Mouse (Mus musculus): Measurements from ENCODE around the gene Apoa5.

The Apoa5 gene

DNA sequence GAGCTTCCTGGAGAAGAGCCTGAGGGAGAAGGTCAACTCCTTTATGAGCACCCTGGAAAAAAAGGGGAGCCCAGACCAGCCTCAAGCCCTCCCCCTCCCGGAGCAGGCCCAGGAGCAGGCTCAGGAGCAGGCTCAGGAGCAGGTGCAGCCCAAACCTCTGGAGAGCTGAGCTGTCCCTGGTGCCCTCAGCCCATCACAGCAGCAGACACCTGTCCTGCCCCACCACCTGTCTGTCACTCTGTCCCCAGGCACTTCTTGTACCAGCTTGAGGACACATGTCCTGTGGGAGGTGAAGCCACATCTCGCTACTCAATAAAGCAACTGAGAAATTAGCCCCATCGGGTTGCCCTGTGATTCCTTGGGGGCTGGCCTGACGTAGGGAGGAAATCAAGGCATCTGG is 25.3 kb upstream of the Apoa5 start:
- Histone ChIP-seq H3K27me3 (ENCODE audit: control insufficient read depth, insufficient read depth, low read length, poor library complexity, severe bottlenecking) (no peaks in the 10 kb centered on the region), H3K36me3 (ENCODE audit: control insufficient read depth, insufficient read depth, low read length, poor library complexity, severe bottlenecking) (no peaks in the 10 kb centered on the region)
- DNase-seq (ENCODE audit: low read depth, low spot score), result no peak

DNA sequence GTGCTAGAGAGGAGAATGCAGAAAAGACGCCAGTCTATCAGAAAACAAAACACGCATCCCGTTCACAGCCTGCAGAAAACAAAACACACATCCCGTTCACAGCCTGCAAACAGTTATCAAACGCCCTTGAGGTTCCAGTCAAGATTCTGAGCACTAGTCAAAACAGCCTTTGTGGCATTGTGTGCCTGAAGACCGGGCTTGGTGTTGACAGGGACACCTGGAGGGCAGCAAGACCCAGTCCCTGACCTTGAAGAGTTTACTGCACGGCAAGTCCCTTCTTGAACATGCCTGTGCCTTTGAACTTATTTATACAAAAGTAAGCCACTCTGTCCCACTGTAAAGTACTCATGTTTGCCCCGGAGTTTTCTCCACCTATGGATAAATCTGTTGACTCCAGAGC is 24.8 kb upstream of the Apoa5 start:
- H3K36me3 ChIP-seq (ENCODE audit: control insufficient read depth, insufficient read depth, low read length, poor library complexity, severe bottlenecking), result no peaks in the 10 kb centered on the region
- no peak for DNase-seq (ENCODE audit: low read depth, low spot score)
- H3K27me3 ChIP-seq (ENCODE audit: control insufficient read depth, insufficient read depth, low read length, poor library complexity, severe bottlenecking), result no peaks in the 10 kb centered on the region

DNA sequence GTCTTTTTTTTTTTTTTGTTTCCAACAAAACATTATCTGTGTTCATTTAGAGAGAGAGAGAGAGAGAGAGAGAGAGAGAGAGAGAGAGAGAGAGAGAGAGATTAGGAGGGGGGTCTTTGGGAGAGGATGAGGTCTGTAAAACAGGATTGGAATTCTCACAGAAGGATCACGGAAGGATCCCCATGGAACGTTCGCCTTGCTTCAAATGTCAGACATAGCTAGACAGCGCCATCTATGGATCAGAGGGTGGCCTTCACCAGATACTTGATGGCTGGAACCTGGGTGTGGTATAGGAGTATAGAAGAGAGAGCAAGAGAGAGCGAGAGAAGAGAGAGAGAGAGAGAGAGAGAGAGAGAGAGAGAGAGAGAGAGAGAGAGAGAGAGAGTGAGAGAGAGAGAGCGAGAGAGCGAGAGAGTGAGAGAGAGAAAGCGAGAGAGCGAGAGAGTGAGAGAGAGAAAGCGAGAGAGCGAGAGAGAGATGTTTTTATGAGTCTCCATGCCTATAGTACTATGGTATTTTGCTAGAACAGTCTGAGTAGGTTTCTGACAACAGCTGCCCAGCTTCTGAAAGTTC is 21.6 kb upstream of the Apoa5 start:
- Histone ChIP-seq H3K27me3 (ENCODE audit: control insufficient read depth, insufficient read depth, low read length, poor library complexity, severe bottlenecking) (no peaks in the 10 kb centered on the region), H3K36me3 (ENCODE audit: control insufficient read depth, insufficient read depth, low read length, poor library complexity, severe bottlenecking) (no peaks in the 10 kb centered on the region)
- peak; percentile 72 for DNase-seq (ENCODE audit: low read depth, low spot score)

DNA sequence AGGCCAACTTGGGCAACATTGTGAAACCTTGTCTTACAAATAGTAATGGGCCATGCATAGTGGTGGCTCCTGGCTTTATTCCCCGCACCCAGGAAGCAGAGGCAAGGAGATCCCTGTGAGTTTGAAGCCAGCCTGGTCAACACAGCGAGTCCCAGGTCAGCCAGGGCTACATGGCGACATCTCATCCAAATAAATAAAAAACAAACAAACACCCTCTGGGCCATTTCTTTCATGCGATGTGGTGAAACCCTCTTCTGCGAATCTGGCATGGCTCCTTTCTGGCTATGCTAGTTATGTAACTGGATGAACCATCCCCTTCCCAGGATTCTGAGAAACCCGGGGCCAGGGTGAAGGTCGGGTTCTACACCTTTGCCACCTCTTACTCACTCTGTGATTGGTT is 12.3 kb upstream of the Apoa5 start:
- no peaks in the 10 kb centered on the region for H3K27me3 ChIP-seq (ENCODE audit: control insufficient read depth, insufficient read depth, low read length, poor library complexity, severe bottlenecking)
- DNase-seq (ENCODE audit: low read depth, low spot score), result no peak

DNA sequence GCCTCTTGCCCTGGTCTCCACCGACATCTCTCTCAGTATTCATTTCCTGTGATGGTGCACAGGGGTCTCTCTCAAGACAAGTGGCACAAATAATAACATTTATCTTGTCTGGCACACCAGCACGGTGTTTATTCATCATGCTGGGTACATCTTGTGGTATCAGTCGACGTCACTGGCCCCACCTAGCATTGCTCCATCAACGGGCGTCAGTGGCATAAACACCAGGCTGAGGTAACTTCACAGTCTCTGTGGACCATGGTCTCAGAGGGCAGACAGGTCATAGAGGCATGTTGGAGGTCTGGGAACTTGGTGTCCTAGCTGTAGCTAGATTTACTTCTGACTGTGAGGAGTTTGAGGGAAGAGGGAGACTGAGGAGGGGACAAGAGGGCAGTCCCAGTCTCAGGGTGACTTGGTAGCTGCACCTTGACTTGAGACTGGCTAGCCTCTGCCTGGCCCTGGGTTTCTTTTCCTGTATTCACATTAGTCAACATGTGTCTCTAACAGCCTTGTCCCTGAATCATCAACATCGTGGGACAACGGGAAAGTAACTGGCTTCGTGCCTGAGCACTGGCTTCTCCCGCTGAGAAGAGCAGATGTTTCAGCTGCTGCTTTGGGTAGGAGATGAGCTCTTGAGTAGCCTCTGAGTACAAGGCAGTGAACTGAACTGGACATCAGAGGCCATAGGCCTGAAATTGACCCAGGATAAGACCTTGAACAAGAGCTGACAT is 11.6 kb upstream of the Apoa5 start:
- no peak for DNase-seq (ENCODE audit: low read depth, low spot score)
- Histone ChIP-seq H3K27me3 (ENCODE audit: control insufficient read depth, insufficient read depth, low read length, poor library complexity, severe bottlenecking) (no peaks in the 10 kb centered on the region), H3K36me3 (ENCODE audit: control insufficient read depth, insufficient read depth, low read length, poor library complexity, severe bottlenecking) (no peaks in the 10 kb centered on the region)

More for the DNA sequence above, 12.3 kb upstream of the Apoa5 start:
- H3K36me3 ChIP-seq (ENCODE audit: control insufficient read depth, insufficient read depth, low read length, poor library complexity, severe bottlenecking), result no peaks in the 10 kb centered on the region

DNA sequence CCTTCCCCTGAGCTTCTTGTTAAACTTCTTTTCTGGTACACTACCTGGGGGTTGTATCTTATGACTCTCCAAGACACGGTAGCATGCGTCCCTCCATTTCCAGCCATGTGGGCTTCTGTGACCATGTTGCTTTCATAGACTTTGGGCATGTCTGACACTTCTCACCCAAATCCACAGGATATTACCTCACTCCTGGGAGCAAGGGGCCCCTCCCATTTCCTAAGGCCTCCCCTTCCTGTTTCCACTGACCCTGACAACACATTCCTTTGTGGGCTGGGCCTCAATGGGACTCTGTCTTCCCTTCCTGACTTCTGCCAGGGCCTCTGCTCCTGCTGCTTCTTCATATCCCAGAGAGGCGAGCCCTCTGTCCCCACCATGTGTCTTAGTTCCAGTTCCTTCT is 10.9 kb upstream of the Apoa5 start:
- no peak for DNase-seq (ENCODE audit: low read depth, low spot score)
- H3K27me3 ChIP-seq (ENCODE audit: control insufficient read depth, insufficient read depth, low read length, poor library complexity, severe bottlenecking), result no peaks in the 10 kb centered on the region
- no peaks in the 10 kb centered on the region for H3K36me3 ChIP-seq (ENCODE audit: control insufficient read depth, insufficient read depth, low read length, poor library complexity, severe bottlenecking)

DNA sequence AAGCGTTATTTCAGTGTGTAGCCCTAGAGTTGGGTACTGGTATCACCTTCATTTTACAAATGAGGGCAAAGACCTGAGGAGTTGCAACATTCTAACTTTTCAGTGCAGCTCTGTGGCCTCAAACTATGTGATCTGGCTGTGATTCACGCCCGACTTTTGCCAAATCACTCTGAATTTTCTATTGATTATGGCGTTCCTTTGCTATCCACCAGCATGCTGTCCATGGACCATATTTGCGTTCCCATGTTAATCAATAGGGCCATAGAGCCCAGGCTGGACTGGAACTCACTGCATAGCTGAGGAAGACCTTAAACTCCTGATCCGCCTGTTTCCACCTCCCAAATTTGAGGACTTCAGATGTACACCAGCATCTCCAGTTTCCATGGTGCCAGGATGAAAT is 9.3 kb upstream of the Apoa5 start:
- no peak for DNase-seq (ENCODE audit: low read depth, low spot score)
- H3K27me3 ChIP-seq (ENCODE audit: control insufficient read depth, insufficient read depth, low read length, poor library complexity, severe bottlenecking), result no peaks in the 10 kb centered on the region
- H3K36me3 ChIP-seq (ENCODE audit: control insufficient read depth, insufficient read depth, low read length, poor library complexity, severe bottlenecking), result no peaks in the 10 kb centered on the region

DNA sequence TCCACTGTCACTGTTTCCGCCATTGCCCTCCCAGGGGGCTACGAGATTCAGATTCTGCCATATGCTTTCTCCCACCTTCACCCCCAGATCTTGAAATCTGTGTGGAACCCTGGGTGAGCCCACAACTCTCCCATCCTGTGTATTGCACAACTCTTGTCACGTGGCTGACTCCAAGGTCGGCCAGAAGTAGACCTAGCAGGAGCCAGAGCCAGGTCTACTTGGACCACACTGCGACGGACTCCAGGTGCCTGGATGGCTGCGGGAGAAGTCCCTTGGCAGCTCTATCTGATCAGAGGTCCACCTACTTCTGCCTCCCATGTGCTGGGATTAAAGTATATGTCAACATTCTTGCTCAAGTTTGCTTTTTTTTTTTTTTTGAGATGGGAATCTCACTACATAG is 7.3 kb upstream of the Apoa5 start:
- Histone ChIP-seq H3K27me3 (ENCODE audit: control insufficient read depth, insufficient read depth, low read length, poor library complexity, severe bottlenecking) (no peaks in the 10 kb centered on the region), H3K36me3 (ENCODE audit: control insufficient read depth, insufficient read depth, low read length, poor library complexity, severe bottlenecking) (no peaks in the 10 kb centered on the region)
- no peak for DNase-seq (ENCODE audit: low read depth, low spot score)

DNA sequence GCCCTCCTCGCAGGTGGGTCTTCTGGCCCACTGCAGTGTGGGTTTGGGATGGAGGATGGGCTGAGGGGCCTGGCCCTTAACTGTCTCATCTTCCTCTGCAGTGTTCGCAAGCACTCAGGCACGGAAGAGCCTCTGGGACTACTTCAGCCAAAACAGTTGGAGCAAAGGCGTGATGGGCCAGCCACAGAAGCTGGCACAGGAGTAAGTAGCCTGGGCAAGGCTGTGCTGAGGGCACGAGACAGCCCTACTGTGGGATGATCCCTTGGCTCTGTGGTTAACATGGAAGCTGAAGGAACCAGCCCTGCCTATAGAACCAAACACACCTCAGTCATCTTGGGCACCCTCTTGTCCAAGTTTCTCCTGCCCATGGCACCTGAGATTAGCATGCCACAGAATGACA is 692 bp downstream of the Apoa5 start:
- no peak for DNase-seq (ENCODE audit: low read depth, low spot score)
- H3K27me3 ChIP-seq (ENCODE audit: control insufficient read depth, insufficient read depth, low read length, poor library complexity, severe bottlenecking), result peaks cover 2% of the 10 kb centered on the region; the same call in 1 of the 2 replicates
- no peaks in the 10 kb centered on the region for H3K36me3 ChIP-seq (ENCODE audit: control insufficient read depth, insufficient read depth, low read length, poor library complexity, severe bottlenecking)

DNA sequence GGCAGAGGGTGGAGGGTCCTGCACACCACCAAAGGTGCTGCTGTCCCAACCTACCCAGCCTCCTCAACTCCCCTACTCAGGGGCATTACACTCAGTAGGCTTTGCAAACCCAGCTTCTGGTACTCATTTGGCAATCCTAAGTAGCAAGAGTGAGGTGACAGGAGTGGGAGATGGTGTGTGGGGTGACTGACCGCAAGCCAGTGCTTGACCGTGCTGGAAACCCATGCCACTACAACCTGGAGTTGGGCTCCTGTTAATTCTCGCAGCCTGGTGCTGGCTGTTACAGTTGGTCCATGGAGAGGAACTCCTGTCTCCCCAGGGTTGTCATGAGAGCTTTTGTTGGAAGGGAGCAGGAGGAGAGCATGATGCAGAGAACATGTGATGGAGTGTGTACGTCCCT is 2.3 kb downstream of the Apoa5 start:
- no peak for DNase-seq (ENCODE audit: low read depth, low spot score)
- Histone ChIP-seq H3K27me3 (ENCODE audit: control insufficient read depth, insufficient read depth, low read length, poor library complexity, severe bottlenecking) (peaks cover 2% of the 10 kb centered on the region; the same call in 1 of the 2 replicates), H3K36me3 (ENCODE audit: control insufficient read depth, insufficient read depth, low read length, poor library complexity, severe bottlenecking) (peaks cover 4% of the 10 kb centered on the region; the same call in 1 of the 2 replicates)

DNA sequence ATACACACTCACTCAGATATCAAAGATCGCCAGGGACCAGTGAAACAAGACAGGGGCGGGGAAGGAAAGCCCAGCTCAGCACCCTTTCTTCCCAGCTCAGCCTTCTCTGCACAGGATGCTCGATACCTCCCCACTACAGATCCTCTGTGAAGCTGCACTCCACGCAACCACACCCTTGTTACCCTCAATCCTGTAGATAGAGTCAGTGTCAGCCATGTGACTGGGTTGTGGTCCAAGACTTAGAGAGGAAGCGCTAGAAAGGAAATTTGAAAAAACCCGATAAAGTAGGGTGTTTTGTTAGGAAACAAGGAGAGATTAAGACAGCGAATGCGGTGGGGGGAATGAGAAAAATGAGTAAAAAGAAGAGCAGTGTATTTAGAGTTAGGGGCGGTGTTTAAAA is 3.6 kb downstream of the Apoa5 start:
- DNase-seq (ENCODE audit: low read depth, low spot score), result no peak
- Histone ChIP-seq H3K27me3 (ENCODE audit: control insufficient read depth, insufficient read depth, low read length, poor library complexity, severe bottlenecking) (peaks cover 2% of the 10 kb centered on the region; the same call in 1 of the 2 replicates), H3K36me3 (ENCODE audit: control insufficient read depth, insufficient read depth, low read length, poor library complexity, severe bottlenecking) (peaks cover 7% of the 10 kb centered on the region)

DNA sequence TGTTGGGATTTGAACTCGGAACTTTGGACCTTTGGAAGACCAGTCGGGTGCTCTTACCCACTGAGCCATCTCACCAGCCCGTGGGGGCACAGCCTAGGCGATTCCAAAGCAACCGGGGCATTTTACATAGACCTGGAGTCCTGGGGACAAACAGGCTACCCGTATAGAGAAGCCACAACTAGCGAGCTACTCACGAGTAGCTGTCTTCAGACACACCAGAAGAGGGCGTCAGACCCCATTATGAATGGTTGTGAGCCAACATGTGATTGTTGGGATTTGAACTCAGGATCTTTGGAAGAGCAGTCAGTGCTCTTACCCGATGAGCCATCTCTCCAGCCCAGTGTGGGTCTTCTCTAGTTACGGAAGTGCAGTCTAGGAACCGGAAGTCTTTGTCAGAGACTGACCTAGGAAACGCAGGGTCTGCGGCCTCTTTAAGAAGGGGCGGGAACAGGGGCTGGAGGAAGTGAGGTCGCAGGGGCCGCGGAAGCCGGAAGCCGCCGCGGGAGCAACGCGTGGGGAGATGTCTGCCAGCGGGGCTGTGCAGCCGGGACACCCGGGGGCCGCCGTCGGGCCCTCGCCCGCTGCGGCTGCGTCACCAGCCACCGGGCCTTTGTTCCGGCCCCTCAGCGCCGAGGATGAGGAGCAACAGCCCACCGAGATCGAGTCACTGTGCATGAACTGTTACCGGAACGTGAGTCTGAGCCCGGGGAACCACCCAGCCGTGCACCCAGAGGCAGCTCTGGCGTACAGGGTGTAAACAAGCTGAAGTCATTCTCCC is 4.4 kb downstream of the Apoa5 start, which contains the start of gene Zpr1:
Gene Zpr1 (plus strand): TSS at position 388 of the 778 bp plus-strand sequence.
- Histone ChIP-seq H3K27me3 (ENCODE audit: control insufficient read depth, insufficient read depth, low read length, poor library complexity, severe bottlenecking) (peaks cover 2% of the 10 kb centered on the region; the same call in 1 of the 2 replicates), H3K36me3 (ENCODE audit: control insufficient read depth, insufficient read depth, low read length, poor library complexity, severe bottlenecking) (peaks cover 7% of the 10 kb centered on the region)
- peak; percentile 93 for DNase-seq (ENCODE audit: low read depth, low spot score)

DNA sequence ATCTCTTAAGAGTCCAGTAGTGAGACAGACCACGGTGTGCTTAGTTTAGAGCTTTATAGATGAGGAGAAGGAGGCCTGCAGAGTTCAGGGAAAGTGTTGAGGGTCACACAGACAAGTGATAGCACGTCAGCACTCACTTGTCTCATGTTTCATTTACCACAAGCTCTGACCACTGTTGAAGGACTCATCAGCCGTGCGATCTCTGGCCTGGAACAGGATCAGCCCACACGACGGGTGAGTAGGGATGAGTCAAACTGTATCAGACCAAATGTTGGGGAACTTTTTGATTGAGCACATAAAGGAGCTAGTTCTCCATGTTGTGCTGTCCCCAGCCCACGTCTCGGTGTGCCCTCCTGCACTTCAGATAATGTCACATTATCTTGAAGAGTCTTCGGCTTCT is 6.1 kb downstream of the Apoa5 start:
- no peaks in the 10 kb centered on the region for H3K27me3 ChIP-seq (ENCODE audit: control insufficient read depth, insufficient read depth, low read length, poor library complexity, severe bottlenecking)
- no peak for DNase-seq (ENCODE audit: low read depth, low spot score)
- H3K36me3 ChIP-seq (ENCODE audit: control insufficient read depth, insufficient read depth, low read length, poor library complexity, severe bottlenecking), result peaks cover 10% of the 10 kb centered on the region

DNA sequence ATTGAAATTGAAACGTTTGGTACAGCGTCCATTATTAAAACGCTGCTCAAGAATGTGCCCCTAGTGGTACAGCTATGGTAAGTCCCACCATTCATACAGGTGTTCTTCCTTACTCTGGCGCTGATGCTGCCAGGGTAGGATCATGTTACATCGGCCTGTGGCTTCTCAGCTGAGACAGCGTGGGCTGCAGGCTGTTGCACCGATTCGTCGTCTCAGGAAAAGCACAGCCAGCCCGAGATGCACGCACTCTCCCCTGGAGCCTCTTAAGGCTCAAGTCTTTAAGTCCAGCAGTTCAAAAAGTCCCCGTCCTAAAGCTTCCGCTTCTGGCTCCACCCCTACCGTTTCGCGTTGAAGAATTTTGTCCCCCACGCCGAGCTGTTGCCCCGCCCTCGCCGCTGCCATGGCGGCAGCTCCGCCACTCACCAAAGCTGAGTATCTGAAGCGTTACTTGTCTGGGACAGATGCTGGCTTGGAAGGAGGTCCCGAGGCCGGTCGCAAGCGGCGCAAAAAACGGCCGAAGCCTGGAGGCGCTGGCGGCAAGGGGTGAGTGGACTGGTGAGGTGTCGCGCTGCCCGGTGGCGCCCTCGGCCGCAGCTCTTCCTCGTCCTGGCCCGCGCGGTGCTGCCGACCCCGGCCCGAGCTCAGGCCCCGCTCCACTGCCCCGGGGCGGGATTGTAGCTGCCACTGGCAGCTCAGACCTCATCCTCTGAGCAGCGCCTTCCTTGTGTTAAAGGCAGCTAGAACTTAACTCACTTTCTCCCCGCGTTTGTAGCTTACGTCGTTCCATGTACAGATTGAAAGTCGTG is 14.4 kb downstream of the Apoa5 start, which contains the start of gene Bud13:
Gene Bud13 (plus strand): TSS at position 378 of the 806 bp plus-strand sequence.
- peak; percentile 96 for DNase-seq (ENCODE audit: low read depth, low spot score)
- Histone ChIP-seq H3K36me3 (ENCODE audit: control insufficient read depth, insufficient read depth, low read length, poor library complexity, severe bottlenecking) (peaks cover 26% of the 10 kb centered on the region), H3K27me3 (ENCODE audit: control insufficient read depth, insufficient read depth, low read length, poor library complexity, severe bottlenecking) (no peaks in the 10 kb centered on the region)

Measured in splenic B cell, adult 2 months (primary cell).